Mouse (Mus musculus): ENCODE results near the gene Dek.

The Dek gene

DNA sequence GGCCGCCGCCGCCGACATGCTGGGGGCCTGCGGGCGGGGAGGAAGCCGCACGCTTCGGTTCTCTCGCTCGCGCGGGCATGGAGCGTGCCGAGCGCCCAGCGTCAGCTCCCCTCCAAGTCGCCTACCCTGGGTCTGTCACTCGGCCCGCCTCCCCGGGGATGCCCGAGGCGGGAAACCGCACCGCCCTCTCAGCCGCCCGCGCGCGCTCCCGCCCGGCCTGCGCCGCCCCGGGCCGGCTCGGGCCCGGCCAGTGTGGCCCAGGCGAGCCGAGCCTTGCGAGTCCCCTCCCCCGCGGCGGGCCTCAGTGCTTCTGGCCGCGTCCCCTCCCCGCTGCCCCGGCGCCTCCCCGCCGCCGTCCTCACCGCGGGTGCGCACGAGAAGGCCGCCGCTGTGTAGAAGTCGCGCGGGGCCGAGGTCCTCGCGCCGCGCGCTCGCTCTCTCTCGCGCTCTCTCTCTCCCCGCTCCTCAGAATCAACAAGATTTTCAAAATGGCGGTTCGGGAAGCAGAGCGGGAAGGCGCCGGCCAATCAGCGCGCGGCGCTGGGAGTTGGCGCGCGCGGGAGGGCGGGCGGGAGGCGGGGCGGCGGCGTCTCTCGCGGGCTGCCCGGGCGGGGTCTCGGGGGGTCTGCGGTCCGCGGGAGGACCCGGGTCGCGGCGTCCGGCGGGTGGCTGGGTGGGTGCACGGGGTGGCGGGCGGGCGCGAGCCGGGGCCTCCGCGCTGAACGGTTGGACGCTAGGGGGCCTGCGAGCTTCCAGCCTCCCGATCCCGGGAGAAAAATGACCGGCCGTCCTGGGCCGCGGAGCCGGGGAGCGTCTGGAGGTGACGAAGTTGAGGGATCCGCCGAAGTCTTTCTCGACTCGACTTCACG lies at the start of gene Dek:
TSS of gene Dek (minus strand) at position 491 of the 869 bp plus-strand sequence.
- DNase-seq, result peak; percentile 91

DNA sequence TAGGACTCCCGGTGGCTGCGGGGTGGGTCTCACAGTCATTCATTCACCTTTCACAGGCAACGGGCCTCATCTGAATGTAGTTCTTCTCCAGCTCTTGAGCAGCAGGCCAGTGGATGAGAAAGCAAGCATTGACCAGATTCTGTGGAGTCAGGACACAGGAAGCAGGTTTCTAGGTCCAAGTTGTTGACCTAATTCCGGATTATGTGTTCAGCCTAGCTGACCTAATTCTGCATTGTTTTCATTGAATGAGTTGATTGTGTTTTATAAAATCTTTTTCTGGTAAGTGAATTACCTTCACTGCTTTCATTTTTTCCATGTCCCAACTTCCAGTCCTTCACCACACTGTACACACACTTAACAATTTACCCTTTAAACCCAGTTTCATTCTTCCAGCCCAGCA lies 48.9 kb upstream of the Dek start:
- DNase-seq, result no peak

DNA sequence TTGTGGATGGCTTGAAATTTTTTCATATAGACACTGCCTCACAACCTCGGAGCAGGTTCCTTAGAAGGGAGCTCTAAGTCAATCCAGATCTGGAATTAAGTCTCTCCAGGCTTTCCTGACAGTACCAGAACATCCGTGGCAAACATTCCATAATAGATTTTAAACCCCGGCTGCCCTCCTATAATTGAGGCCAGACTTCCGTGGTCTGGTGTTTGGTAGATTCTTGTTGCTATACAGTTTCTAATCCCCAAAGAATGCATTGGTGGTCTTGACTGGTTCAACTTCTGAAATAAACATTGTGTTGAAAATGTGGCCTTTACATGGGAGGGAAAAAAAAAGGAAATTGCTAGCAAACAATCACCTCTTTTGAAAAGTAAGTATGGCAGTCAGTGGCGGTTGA lies 47.2 kb upstream of the Dek start:
- no peak for DNase-seq

DNA sequence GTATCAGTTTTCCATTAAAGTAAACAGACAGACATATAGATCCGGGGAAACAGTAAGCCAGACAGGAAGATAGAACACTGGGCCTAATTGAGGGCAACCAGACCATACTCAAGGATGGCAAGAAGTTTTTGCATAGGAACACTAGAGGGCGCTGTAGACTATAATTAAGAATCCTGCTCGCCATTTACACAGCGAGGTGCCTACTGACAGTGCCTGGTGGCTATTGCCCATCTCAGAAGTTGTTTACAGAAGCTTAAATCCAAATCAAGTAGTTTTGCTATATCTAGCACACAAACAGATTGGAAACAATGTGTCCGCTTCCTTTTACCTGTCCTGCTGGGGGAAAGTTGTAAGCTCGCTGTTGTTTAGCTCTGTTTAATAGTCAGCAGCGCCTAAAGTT lies 46.4 kb upstream of the Dek start:
- peak; percentile 23 for DNase-seq

DNA sequence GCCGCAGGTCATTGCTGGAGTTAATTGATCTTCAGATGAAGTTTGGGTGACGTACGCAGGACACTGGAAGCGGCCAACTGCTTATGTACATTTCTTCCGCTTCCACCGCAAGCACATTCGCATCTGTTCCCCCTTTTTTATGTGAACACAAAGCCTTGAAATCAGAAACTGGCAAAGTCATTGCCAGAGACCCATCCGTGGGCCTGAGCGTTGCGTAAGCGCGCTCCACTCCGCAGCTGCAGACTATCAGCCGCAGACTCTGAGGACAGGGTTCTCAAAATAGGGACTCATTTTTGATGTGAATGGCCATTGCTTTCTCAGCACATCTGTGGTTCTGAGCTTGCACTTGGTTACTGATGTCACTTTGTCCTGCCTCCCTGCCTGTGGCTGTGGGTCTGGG lies 45.1 kb upstream of the Dek start:
- DNase-seq, result no peak

DNA sequence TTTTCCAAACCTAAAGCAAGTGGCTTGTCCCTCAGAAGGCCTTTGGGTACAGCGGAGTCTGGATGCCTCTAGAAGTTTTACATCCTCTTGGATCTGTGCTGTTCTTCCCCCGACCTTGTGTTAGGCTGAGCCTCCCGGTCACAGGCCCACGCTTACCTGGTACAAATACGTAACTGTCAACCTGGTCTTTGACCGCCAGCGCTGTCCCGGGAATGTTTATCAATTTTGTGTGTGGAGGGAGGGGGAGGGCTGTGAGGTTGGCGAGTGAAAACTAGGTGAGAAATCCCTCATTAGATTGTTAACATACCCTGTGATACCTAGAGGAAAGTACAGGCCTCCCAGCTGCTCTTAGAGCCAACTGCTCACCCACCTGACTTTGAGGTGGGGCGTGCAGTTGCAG lies 44.0 kb upstream of the Dek start:
- DNase-seq, result peak; percentile 26

DNA sequence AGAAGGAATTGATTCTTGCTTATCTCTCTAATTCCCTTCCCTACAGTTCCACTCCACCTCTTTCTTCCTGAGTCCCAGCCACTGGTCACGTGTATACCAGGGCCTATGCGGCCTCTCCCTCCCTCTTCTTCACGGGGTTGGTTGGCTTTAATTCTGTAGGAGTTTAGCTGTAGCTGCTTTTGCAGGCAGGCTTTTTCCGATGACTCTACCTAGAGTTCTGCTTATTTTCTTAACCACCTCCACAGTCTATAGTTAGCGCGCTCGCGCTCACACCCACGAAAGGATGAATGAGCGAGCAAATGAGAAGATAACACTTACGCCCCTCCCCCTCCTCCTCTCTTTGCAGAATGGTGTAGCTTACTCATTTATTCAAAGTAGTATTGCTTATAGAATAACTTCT lies 42.6 kb upstream of the Dek start:
- no peak for DNase-seq

DNA sequence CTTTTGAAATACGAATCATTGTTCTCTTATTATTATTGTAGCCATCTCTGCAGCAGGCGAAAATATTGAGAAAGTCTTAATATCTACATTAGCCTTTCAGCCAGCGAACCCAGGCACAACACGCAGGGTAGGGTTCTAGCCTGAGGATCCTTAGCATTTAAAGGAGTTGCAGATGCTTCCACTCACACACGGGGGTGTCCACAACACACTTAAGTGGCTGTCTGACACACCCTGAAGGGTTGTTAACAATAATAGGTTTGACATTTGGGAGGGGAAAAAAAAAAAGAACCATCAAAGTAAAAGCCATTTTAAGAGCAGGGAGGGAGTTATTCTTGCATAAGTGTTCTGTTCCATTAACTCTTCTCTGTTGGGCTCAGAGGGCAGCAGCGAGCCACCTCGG lies 40.4 kb upstream of the Dek start:
- DNase-seq, result no peak

DNA sequence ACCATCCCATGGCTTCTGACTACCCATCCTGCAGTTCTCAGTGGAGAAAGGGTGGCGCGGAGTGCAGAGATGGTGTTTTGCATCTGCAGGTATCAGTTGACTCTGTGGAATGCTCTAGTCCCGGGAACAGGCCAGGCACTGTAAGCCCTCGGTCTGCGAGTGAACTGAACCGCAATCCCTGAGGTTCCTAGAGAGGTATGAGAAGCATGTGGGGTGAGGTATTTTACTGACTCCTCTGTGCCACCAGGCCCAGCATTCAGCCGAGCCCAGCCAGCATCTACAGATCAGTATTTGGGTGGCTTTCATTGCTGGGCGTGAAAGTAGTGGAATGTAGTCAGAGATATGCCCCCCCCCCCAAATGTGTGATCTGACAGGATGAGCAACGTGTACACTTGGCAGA lies 39.9 kb upstream of the Dek start:
- DNase-seq, result no peak

DNA sequence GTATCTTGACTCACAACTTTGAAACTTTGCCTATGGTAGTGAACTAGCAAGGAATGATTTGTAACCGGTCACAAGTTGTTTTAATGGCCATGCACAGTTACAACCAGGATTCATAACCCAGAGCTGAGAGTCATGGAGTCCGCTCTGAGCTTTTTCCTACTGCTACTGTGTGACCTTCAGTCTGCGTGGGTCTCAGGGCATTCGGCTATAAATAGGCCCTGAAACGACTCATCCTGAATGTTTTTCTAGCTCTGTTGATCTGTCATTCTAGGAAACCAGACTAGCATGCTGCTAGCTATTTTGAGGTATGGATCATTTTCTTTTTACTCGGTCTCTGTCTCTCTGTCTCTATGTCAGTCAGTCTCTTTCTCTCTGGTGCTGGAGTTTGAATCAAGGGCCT lies 36.8 kb upstream of the Dek start:
- DNase-seq, result no peak

DNA sequence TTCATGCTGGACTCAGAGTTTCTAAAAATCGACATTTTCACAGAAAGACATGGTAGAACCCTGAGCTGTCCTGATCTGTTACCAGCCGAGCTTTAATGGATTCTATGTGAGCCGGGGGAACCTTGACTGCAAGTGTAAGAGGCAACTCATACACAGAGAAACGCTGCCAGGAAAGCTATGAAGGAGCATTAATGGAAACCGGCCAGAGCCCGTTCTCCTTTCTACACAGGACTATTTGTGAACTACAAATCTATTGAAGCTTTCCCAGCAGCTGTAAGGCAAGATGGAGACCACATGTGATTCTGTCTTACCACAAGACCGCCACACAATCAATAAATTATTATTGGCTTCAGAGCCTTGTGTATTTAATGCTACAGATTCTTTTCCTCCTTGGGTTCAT lies 29.7 kb upstream of the Dek start:
- DNase-seq, result no peak

DNA sequence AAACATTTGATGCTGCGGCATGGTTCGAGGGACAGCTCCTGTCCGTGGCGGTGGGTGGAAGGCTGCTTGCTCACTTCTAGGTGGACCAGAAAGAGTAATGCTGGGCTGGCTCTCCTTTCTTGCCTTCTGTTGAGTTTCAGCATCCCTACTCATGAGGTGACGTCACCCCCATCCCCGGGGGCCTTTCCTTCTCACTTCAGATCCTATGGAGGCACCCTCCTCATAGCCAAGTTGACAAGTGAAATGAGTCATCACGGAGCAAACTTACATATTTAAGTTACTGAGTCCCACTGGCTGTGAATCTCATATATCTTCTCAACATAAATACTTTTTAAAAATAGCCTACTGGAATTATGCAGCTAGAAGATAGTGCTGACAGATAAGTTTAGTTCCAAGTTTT lies 28.8 kb upstream of the Dek start:
- DNase-seq, result no peak

DNA sequence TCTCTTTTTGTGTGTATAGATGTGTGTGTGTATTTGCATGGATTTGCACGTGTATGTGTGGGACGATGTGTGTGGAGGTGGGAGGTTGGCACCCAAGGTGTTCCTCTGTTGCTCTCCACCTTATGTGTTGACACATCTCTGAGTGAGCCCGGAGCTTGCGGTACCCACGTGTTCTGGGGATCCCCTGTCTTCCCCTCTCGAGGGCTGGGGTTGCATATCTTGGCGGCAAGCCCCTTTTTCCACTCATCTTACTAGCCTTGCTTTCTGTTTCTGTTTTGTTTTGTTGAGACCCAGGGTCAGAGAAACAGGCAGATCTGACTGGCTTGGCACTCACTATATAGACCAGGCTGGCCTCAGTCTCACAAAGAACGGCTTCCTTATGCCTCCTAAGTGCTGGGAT lies 27.1 kb upstream of the Dek start:
- DNase-seq, result no peak

DNA sequence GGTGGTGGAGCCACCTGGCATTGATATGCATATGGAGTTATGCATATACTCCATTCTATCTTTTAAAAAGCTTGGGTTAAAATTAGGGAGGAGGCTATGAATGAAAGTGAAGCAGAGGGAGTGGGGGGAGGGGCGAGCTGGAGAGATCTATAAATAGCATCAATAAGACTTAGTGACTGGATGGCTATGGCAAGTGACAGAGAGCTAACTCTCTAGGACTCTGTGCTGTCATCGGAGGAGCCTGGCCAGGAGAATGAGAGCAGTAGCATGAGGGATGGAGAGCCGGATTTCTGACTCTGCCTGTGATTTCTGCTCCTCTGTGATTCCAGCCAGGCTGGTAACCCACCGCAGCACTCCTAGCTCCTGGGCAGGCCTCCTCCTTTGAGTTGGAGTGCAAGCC lies 23.1 kb upstream of the Dek start:
- no peak for DNase-seq

DNA sequence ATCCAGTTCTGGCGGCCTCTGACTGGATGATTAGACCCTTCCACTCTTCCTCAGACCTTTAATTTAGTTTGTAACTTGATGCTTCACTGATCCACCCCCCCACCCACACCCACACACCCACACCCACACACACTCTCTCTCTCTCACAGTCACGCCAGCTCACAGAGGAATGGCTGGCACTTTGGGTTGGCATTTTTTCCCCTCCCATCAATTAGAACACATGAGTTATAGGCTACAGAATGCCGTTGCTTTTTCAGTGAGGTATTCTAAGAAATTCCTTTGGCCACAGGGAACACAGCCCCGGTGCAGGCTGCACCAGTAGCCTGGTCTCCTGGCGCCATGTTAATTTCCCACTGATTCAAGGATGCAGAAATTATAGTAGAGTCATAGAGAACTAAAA lies 19.6 kb upstream of the Dek start:
- no peak for DNase-seq

DNA sequence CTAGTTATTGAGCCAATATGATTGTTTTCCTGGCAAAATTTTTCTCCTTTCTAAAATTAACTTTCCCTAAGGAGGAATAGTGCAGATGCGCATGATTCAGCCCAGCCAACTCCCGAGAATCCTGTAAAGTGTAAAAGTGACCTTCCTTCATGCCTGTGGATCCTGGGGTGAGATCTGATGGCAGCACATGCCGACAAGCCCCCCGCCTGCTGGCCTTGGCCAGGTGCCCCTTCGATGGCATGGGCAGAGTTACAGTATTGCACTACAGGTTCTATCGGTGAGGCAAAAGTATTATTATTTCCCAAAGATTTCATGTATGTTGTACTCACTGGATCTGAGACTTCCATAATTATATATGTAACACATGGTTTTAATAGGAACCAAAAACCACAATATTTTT lies 19.0 kb upstream of the Dek start:
- DNase-seq, result no peak

DNA sequence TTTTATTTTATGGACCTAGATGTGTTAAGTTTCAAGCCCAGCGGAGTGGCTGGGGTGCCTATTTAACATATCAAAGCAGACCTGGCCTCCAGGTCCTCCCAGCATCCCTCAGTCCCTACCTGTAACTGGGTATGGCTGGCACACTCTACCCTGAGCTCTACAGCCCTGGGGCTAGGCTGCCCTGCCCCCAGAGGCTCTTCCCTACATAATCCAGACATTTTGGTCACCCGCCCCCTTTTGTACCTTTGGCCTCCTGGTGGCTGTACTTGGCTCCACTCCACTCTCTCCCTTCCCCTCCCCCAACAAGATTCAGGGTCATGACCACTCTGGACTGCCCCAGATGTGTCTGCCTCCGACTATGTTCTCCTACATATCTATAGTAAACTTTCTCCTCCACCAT lies 18.4 kb upstream of the Dek start:
- DNase-seq, result no peak

DNA sequence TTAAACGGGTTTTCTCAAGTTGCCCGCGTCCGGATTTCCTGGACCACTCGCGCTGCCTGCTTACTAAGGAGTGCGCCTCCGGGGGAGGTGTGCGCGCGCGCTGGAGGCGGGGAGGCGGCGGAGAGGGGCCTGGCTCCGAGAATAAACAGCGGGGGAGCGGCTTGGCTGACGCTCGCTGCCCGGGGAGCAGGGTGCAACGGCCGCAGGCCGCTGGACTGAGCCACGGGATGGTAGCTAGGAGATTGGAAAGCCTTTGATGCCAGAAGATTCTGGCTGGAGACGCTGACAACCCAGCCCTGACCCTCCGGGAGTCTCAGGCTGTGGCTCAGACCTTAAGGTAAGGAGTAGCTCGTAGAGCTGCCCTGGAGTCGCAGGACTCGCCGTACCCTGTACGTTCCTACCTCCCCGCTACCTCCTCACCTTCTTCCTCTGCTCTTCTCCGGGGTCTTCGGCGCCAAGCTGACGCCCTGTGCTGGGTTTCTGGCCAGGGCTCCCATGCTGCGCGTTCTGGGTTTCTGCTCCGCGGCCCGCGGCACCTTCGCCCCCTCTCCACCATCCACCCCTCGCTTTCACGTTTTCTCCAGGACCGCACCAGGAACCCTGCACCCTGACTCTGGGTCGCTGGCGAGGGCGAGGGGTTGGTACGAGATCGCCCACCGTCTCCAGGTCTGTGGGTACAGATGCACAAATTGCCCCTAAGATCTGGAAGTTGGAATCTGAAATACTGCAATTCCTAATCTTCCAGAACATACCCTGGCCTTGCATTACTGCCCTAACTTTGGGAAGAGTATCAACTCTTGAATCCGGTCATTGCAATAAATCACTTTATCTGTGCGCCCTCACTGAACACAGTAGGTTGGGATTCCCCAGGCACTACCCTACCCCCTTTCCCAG lies 16.8 kb upstream of the Dek start, which contains the start of gene Rnf144b:
TSS of gene Rnf144b (plus strand) at position 120 of the 894 bp plus-strand sequence.
- peak; percentile 52 for DNase-seq

DNA sequence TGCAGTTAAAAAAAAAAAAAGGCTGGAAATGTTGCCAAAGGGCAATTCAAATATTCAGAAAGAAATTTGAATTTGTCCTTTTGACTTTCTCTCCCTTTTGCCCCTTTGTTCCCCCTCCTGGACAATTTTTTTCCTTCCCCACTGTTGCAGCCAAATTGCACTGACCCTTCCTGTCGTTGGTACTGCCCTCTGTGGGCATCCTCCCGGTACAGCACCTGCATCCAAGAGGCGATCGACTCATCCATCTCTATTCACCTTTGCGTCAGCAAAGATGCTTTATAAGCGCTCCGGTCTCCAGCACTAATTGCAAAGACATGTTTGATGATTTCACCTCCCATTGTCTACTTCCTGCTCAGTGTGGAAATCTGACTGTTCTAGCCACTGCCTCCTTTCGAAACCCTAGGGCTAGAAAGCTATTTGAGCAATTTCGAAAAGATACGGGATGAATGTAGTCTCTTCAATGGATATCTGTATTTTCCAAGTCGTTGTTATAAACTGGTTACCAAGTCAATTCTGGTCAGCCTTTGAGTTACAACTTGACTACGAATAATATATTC lies 15.4 kb upstream of the Dek start:
- DNase-seq, result no peak

DNA sequence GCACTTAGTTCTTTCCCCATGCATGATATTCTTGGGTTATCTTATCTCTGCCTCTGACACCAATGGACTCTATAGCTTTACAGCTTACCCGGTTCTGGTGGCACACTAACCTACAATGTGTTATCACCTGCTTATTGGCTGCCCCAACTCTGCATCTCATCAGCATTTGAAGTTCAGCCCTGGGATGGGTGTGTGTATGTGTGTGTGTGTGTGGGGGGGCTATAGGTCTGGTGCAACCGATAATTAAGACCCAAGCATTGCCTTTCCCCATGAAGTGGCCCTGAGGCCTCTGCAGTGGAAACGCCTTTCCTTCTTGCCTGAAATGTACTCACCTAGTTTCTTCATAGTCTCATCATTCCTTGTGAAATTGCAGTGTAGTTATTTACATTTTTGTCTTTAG lies 10.0 kb upstream of the Dek start:
- peak; percentile 37 for DNase-seq

DNA sequence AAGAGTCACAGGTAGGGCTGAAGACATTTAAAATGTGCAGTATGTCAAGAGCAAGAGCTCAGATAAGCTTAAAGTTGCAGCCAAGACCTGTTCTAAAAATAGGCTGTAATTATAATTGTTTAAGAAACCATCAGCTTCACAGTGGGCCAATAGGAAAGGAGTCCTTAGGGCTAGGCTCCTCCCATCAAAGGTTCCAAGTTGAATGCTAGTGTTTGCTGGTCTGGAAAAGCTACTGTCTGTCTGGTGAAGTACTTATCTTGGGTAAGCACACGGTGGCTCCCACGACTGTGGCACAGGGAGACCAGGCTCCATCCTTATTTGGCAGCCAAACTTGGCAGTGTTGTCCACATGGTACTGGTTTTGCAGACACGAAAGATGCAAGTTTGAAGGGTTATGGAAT lies 6.9 kb upstream of the Dek start:
- peak; percentile 81 for DNase-seq

DNA sequence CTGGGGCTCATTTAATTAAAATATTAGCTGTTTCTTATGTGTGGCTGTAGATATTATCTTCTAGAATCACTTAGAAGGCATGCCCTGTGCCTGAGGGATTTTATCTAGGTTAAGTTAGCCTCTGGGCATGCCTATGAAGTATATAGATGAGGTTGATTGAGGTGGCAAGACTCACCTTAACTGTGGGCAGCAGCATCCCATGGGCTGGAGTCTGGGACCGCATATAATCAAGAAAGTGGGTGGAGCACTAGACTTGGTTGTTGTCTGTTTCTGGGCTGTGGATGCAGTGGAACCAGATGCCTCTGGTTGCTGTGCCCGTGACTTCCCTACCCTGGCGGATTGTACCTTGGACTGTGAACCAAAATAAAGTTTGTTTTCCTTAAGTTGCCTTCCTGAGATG lies 6.1 kb upstream of the Dek start:
- peak; percentile 59 for DNase-seq

DNA sequence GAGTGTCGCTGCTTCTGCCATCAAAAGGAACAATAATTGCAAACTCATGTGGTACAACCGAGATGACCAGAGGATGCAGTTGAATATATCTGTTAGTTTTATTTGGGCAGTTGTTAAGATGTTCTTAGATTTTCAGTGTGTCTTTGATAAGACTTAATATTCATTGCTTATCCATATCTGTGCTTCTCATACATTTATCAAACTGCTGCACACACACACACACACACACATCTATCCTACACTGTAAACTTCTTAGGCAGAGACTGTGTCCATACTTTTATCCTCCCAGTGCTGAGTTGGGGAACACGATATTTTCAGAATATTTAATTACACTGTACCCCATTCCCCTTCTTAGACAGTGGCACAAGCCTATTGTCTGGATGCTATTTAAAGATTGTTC lies 5.2 kb upstream of the Dek start:
- DNase-seq, result peak; percentile 43

DNA sequence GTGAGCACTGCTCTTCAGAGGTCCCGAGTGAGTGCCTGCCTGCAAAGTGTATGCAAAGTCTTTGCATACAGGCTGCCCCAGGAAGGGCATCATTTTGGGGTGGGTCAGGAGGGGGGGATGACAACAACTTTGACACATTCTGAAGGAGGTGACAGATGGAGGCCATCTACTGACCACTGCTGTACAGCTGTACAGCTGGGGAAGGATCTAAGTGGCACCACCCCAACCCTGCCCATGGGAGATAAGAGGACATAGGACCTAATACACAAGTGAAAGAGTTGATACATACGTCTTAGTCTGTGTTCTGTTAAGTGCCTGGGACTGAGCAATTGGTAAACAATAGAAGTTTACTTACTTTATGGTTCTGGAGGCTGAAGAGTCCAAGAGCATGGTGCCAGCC lies 3.2 kb upstream of the Dek start:
- DNase-seq, result peak; percentile 84

All from liver (tissue).